Mouse (Mus musculus): ENCODE results near the gene Nppb. TPM values are rescaled to one million over a fixed set of nuclear protein-coding genes. Genes with fewer than 3 reads are reported as not detected.
A peak's percentile ranks its signal among the peaks of the same experiment; 100 is the strongest.

The Nppb gene
- total RNA-seq, 2 experiments from 2014 or later, result 169 to 448 TPM

DNA sequence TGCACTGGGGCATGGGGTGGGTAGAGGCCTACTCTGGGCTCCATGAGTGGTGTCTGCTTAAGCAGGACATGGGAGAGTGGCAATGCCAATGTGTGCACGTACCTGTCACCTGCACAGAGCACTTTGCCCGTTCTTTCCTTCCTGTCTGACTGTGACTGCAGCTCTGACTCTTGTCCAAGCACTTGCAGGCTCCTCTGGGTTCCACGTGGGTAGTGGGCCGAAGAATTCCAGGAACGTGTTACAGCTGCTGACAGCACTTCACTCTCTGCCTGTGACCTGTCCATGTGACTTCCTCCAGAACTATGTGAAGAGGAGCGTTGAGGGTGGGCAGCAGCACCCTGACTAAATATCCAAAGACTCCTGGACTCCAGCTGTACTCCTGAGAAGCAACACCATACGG lies 19.9 kb upstream of the Nppb start:
- DNase-seq (ENCODE audit: low spot score), result no peak
- intact Hi-C loops (cut with DNase I), result no loop called here

DNA sequence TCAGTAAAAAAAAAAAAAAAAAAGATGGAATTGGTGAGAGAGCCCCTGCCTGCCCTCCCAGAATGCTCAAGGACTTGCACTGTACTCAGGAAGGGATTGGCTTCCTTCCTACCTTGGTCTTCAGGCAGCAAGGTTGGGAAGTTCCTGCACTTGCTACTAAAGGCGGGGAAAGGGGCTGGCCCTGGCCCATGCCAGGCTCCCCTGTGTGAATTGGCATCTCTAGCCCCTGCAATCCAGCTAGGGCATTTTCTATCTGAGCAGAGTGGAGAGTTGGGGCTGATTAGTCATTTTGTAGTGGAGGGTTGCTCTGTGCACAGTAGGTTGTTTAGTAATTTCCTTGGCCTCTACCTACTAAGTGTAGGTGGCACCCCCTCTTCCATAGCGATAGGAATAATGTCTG lies 16.8 kb upstream of the Nppb start:
- no peak for DNase-seq (ENCODE audit: low spot score)
- intact Hi-C loops (cut with DNase I), result no loop called here

DNA sequence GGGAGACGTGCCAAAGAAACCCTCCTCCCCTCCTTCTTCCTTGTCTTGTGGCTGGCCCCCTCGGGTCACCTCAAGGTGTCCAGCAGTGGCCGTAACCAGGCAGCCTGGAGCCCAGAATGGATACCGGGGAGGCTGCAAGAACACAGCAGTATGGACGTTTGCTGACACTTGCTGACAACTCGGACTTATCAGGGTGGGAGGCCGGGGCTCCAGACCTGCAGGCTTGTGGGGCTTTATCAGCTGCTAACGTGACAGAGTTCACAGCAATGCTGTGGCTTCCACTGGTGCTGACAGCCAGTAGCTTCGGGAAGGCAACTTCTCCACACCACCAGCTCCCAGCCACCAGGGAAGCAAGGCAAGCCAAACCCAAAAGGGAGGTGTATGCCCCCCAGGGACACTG lies 16.3 kb upstream of the Nppb start:
- intact Hi-C loops (cut with DNase I), result no loop called here
- DNase-seq (ENCODE audit: low spot score), result no peak

DNA sequence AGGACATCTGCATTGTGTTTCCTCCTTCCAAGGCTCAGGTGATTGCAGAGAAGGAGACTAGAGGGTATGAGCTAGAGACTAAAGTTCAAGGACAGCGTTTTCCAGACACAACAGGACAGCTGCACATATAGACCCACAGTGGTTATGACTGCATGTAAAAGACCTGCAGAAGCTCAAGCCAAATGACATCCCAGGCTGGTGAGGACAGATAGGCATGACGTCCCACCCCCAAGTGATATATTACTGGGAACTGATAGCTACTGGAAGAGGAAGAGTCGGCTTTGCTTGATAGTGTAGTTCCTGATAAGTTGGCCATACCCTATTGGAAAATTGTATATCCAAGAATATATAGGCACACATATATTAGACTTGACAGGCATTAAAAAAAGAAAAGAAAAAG lies 9.4 kb upstream of the Nppb start:
- no peak for DNase-seq (ENCODE audit: low spot score)

DNA sequence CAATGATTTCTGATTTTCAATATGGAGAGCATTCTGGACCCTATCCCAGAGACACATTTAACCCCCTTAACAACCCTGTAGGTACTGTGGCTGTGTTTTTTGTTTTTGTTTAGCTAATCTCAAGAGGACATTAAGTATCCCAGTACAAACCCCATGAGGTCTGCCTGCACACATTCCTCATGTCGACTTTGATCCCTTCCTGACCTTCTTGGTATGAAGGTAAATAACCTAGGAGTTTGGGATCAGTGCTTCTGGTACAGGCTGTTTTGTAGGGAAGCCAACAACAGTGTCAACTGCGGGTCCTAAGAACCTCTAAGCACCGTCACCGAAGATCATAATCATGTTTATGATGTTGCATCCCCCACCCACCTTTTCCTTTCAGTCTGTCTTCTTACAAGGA lies 7.9 kb upstream of the Nppb start:
- intact Hi-C loops (cut with DNase I), result no loop called here

More for the DNA sequence above, 9.4 kb upstream of the Nppb start:
- intact Hi-C loops (cut with DNase I), result no loop called here

DNA sequence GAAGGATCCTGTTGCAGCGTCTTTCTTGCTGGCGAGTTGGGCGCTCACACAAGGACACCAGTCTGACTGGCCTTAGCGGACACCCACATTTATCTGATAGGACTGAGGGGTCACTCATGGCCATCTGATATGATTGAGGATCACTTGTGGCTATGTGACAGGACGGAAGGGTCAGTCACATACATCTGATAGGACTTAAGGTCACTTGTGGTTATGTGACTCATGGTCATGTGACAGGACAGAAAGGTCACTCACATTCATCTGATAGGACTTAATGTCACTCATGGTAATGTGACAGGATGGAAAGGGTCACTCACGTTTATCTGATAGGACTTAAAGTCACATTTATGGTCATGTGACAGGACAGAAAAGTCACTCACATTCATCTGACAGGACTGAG lies 7.2 kb upstream of the Nppb start:
- DNase-seq (ENCODE audit: low spot score), result no peak

More for the DNA sequence above, 7.9 kb upstream of the Nppb start:
- DNase-seq (ENCODE audit: low spot score), result no peak

DNA sequence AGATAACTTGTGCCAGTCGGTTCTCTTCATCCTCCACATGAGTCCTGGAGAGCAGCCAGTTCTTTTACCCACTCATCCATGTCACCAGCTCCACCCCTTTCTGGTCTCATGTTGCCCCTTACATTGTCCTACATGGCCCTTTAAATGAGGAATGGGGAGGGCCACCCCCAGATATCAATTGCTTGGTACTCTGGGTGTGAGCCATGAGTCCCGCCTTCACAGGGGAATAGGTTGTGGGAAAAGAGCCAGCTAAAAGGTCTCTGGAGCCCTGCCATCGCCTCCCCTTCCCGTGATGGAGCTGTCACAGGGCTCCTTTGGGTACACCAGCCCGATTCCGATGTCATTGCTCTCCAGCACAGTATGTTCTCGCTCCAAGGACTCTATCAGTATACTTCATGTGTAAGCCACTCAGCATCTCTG lies 6.1 kb upstream of the Nppb start:
- no peak for DNase-seq (ENCODE audit: low spot score)
- intact Hi-C loops (cut with DNase I), result no loop called here

More for the DNA sequence above, 7.2 kb upstream of the Nppb start:
- intact Hi-C loops (cut with DNase I), result no loop called here

DNA sequence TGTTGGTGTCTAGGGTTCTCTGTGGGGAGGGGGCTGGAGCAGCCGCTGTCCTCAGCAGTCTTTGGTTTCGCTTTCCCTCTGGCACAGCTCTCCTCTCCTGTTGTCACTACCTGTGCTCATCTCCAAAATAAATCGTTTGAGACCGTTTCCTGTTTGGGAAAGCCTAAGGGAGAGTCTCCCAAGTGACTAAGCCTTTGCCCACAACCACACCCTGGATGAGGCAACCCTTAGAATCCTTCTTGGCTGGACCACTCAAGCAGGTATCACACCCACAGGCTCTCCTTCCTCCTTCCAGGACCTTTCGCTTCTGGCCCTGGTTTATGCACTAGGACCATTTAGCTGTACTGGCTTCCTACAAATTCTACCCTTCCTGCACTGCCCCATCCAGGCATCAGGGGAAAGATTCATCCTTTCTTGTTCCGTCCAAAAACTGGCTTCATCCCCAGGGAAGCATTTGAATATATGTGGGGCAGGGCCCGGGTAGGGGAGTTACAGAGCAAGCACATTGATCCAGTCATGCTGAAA lies 8.0 kb downstream of the Nppb start:
- no peak for DNase-seq (ENCODE audit: low spot score)
- intact Hi-C loops (cut with DNase I), result no loop called here

DNA sequence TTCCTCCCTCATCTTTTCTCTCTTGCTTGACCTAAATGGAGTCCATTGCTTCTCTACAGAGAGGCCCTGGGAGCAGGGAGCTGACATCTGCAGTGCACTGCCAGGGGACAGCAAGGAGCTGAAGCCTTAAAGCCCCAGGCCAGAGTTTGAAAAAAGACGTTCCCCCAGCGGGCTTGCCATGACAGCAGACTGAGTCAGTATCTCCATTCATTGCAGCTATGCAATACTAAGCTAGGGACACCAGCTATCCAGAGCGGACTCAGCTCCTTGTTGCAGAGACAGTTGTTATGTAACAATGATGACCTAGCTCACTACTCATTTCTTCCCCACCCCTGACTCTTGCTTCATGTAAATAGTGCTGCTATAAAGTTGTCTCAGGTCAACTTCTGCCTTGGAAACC lies 9.7 kb downstream of the Nppb start:
- no peak for DNase-seq (ENCODE audit: low spot score)
- intact Hi-C loops (cut with DNase I), result no loop called here

DNA sequence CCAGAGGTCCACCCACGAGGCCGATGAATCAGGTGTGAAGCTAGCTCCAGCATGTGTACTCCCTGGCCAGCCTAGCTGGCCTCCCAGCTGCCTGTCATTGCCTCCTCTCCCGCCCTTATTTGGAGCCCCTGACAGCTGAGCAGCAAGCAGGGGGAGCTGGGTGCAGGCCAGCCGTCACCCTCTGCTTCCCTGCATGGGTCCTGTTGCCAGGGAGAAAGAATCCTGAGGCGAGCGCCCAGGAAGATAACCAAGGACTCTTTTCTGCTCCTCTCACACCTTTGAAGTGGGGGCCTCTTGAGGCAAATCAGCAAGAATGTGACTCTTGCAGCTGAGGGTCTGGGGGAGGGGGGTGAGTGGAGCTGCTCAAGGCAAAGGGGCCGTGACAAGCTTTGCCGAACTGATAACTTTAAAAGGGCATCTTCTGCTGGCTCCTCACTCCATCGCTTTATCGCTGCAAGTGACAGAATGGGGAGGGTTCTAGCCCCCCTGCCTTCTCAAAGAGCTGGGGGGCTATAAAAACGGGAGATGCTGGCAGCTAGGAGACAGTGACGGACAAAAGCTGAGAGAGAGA lies 14.7 kb downstream of the Nppb start, which contains the start of gene Nppa:
TSS of gene Nppa (plus strand) at position 521 of the 571 bp plus-strand sequence.
- DNase-seq (ENCODE audit: low spot score), result peak; percentile 15
- intact Hi-C loops (cut with DNase I), result no loop called here

DNA sequence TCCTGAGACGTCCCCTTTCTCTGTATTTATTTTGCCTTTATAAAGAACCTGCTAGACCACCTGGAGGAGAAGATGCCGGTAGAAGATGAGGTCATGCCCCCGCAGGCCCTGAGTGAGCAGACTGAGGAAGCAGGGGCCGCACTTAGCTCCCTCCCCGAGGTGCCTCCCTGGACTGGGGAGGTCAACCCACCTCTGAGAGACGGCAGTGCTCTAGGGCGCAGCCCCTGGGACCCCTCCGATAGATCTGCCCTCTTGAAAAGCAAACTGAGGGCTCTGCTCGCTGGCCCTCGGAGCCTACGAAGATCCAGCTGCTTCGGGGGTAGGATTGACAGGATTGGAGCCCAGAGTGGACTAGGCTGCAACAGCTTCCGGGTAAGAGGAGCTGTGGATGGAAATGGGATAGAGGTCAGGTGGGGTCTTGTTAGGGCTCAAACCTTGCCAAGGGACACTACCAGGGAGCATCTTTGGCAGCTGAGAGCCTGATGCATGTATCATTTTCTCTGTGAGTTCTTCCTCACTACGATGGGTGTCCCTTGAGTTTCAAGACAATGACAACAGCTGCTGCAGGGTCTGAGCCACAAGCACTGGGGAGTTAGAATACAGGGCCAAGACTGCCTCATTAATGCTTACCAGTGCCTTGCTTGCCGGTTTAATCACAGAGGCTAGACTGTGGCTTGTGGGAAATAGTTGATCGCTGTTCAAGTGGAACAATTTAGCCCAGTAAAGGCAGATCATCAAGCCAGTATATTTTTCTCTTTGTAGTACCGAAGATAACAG lies 15.6 kb downstream of the Nppb start:
- DNase-seq (ENCODE audit: low spot score), result no peak
- intact Hi-C loops (cut with DNase I), result no loop called here

DNA sequence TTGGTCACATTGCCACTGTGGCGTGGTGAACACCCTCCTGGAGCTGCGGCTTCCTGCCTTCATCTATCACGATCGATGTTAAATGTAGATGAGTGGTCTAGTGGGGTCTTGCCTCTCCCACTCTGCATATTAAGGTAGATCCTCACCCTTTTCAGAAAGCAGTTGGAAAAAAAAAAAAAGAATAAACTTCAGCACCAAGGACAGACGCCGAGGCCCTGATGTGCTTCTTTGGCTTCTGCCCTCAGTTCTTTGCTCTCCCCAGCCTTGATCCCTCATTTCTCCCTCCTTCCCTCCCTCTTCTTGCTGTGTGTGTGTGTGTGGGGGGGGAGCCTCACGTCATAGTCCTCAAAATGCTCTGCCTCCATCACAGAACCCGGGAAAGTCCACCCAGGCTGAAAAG lies 16.3 kb downstream of the Nppb start:
- DNase-seq (ENCODE audit: low spot score), result no peak
- intact Hi-C loops (cut with DNase I), result no loop called here

DNA sequence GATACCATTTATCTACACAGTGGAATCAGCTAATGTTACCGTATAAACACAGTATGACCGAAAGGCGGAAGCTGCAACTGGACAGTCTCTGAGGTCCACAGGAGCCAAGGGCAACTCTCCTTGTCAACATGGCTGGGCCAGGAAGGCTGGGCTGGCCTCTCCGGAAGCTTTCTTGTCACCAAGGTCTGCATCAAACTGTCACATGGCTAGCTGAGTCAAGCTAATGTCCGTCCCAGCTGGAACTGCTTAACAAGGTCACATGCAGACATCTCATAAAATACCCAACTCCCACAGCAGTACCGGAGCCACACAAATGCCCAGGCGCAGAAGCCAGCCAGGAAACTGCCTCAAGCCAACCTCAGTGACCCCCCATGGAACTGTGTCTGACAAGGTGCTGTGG lies 18.8 kb downstream of the Nppb start:
- intact Hi-C loops (cut with DNase I), result no loop called here
- no peak for DNase-seq (ENCODE audit: low spot score)

DNA sequence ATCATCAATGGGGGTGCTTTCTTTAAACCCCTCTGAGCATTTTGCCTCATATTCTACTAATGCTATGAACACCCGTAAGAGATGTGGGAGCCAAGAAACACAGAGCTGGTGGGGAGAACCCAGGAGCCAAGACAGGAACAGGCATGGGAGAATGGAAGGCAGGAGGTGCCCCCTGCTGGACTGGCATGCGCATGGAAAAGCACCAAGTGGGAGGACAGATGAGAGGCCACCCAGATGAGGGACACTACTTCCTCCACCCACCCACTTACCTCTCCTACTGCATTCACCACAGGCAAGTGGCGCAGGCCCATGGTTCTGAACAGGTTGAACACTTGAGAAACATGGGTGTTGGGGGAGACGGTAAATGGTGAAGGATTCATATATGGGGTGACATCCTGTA lies 22.8 kb downstream of the Nppb start:
- DNase-seq (ENCODE audit: low spot score), result no peak
- intact Hi-C loops (cut with DNase I), result loop anchor here (1.0 kb wide), 1 partner anchor 48 kb away; no protein-coding TSS in a partner anchor

DNA sequence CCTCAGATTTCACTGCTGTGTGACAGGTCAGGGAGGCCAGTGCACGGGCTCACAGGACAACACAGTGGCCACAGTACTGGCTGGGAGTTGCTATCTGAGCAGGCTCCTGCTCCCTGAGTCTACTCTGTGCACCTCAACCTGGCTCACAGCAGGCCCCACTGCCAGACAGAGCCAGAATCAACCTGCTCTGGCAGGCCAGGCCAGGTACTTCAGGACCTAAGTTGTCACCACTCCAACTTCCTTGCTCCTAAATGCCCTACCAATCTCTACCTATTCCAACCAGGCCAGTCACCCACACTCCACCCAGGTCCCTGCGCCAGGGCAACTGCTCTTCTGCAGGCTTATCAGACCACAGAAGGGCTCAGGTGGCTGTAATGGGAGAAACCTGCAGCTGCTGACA lies 24.1 kb downstream of the Nppb start:
- DNase-seq (ENCODE audit: low spot score), result no peak
- intact Hi-C loops (cut with DNase I), result no loop called here

DNA sequence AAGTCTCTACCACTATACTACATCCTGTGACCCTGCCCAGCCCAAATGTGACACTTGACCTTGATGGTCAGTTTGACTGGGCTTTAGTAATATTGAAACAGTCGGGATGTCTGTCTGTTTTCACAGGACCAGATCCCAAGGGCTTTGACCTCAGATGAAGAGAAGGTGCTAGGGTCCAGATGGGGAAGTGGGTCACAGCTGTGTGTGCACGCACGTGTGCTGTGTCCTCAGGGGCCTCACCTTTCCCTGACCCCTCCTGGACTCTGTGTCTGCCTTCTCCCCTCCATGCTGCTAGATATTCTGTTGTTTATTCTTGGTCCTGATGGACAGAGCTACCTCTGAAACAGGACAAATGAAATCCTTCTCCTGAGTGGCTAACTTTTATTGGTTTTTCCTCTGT lies 25.7 kb downstream of the Nppb start:
- intact Hi-C loops (cut with DNase I), result no loop called here

DNA sequence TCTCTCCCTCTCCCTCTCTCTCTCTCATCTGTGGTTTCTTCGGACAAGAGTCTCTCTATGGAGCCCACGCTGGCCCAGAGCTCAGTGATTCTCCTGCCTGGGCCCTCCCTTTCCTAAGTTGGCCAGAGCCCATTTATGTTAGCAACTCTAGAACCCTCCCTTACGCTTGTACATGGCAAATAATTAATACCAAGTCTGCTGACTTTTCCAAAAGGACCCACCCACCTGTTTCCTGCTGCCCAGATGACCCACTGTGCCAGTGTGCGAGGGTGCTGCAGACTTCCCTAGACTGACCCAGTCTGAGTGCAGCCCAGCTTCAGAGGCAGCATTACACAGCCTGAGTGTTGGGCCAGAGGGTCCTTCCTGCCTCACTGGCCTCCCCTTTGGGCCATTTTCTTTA lies 26.6 kb downstream of the Nppb start:
- no peak for DNase-seq (ENCODE audit: low spot score)
- intact Hi-C loops (cut with DNase I), result no loop called here

More for the DNA sequence above, 25.7 kb downstream of the Nppb start:
- no peak for DNase-seq (ENCODE audit: low spot score)

DNA sequence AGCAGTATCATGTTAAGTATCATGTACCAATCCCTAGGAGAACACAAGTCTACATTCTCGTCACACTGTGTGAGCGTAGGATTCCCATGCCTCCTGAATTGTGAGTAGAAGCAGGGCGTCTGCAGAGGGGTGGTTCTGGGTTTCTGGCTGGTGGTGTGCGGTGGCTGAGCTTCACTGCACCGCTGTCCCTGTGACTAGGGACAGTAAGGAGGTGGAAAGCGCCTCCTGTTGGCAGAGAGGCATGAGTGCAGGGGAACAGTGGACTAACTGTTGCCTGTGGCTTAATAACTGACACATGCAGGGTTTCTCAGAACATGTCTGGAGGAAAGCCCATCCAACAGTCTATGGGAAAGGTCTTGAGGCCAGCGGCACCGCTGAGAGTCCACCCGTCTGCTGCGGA lies 29.8 kb downstream of the Nppb start:
- DNase-seq (ENCODE audit: low spot score), result no peak
- intact Hi-C loops (cut with DNase I), result no loop called here

DNA sequence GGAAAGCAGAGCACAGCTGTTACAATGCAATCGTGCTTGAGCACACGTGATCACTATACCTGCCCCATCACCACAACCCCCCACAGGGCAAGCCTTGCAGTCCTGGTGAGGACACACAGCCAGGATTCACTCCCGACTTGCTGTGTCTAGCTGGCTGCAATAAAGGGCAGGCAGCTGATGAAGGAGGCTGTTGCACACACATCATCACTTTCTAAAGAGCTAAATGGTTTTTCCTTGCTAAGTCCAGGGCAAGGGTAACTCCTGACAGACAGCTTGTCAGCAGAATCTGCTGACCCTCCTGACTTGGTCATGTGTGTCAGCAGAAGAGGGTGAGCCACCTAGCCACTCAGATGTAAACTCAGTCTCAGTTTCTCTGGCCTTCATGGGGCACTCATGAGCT lies 31.4 kb downstream of the Nppb start:
- intact Hi-C loops (cut with DNase I), result no loop called here

DNA sequence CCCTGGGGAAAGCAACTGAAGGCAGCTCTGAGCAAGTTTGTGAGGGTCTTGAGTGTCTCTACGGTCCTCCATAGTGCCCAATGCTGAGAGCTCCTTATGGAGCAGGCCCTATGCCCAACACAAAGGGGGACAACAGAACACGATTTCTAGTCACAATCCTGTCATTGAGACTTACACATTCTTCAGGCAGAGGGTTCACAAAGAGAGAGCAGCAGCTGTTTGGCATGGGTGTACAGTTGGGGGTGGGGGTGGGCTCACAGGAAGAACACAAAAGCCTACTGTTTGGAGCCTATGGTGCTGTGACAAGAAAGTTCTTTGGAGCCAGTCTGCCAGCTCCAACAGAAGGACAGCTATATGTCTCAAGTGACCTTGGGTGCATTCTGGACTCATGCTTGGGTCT lies 32.8 kb downstream of the Nppb start:
- intact Hi-C loops (cut with DNase I), result no loop called here
- DNase-seq (ENCODE audit: low spot score), result no peak

More for the DNA sequence above, 31.4 kb downstream of the Nppb start:
- DNase-seq (ENCODE audit: low spot score), result no peak

DNA sequence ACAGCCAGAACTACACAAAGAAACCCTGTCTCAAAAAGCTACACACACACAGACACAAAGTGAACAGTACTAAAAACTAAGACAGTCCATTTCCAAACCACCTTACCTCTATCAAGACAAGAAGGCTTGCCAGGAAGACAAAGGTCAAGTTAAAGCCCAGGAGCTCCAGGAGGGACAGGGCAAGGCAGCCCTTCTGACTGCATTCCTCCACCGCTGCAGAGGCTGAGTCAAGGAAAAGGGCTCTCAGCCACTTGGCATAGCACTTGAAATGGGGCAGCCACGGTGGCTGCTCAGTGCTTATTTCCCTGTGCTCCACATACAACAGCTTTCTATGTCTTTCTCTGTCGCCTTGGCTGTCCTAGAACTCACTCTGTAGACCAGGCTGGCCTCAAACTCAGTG lies 38.4 kb downstream of the Nppb start:
- intact Hi-C loops (cut with DNase I), result no loop called here
- DNase-seq (ENCODE audit: low spot score), result no peak
